Mouse (Mus musculus): Measurements from ENCODE around the gene Apeh. TPM values are rescaled to one million over a fixed set of nuclear protein-coding genes. Genes with fewer than 3 reads are reported as not detected.
A peak's percentile ranks its signal among the peaks of the same experiment; 100 is the strongest.

The Apeh gene
- polyA plus RNA-seq, 1 experiment from 2014 or later: 76.5 TPM

- H3K9ac ChIP-seq: no peak overlapping the region
- H3K4me3 ChIP-seq (replicated peaks): no peak overlapping the region
- 90% methylated on average over 3 of the region's 3 CpGs for WGBS
- H3K4me2 ChIP-seq (replicated peaks): no peak overlapping the region
- no peak overlapping the region for H3K27ac ChIP-seq
- no peaks in the 10 kb centered on the region for H3K27me3 ChIP-seq (replicated peaks)
- no peaks in the 10 kb centered on the region for H3K4me1 ChIP-seq (replicated peaks)
- no peak for ATAC-seq
- H3K36me3 ChIP-seq: no peaks in the 10 kb centered on the region
- H3K9me3 ChIP-seq: no peaks in the 10 kb centered on the region
Observed at GRCm38 (mm10) chr9:108132373-108132772, 38.0 kb upstream of the Apeh start.

DNA sequence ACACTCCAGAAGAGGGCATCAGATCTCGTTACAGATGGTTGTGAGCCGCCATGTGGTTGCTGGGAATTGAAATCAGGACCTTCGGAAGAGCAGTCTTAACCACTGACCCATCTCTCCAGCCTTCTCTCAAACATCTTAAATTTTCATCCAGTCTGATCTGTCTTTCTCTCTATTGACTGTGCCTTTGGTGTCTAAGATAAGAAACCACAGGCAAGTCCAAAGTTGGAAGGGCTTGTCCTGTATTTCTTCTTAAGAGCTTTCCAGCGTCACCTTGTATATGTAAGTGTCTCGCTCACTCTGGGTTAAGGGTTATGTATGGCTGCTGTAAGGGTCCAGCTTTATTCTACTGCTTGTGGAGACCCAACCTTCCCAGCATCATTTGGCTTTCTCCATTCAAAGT is 37.1 kb upstream of the Apeh start:
- no peaks in the 10 kb centered on the region for H3K27me3 ChIP-seq (replicated peaks)
- H3K9me3 ChIP-seq: no peaks in the 10 kb centered on the region
- H3K4me1 ChIP-seq (replicated peaks): peaks cover under 1% of the 10 kb centered on the region; the same call in 1 of the 2 replicates
- WGBS: 85% methylated on average over 5 of the region's 5 CpGs
- no peak for ATAC-seq
- H3K4me3 ChIP-seq (replicated peaks): no peak overlapping the region
- H3K4me2 ChIP-seq (replicated peaks): no peak overlapping the region
- H3K27ac ChIP-seq: no peak overlapping the region
- no peaks in the 10 kb centered on the region for H3K36me3 ChIP-seq
- H3K9ac ChIP-seq: no peak overlapping the region

- H3K27me3 ChIP-seq (replicated peaks): no peaks in the 10 kb centered on the region
- no peak overlapping the region for H3K9ac ChIP-seq
- H3K36me3 ChIP-seq: no peaks in the 10 kb centered on the region
- no peak for ATAC-seq
- peaks cover 6% of the 10 kb centered on the region; the same call in 1 of the 2 replicates for H3K4me1 ChIP-seq (replicated peaks)
- 77% methylated on average over 13 of the region's 13 CpGs for WGBS
- no peak overlapping the region for H3K4me2 ChIP-seq (replicated peaks)
- H3K27ac ChIP-seq: no peak overlapping the region
- H3K4me3 ChIP-seq (replicated peaks): no peak overlapping the region
- no peaks in the 10 kb centered on the region for H3K9me3 ChIP-seq
Observed at GRCm38 (mm10) chr9:108129042-108129948, 34.9 kb upstream of the Apeh start.

DNA sequence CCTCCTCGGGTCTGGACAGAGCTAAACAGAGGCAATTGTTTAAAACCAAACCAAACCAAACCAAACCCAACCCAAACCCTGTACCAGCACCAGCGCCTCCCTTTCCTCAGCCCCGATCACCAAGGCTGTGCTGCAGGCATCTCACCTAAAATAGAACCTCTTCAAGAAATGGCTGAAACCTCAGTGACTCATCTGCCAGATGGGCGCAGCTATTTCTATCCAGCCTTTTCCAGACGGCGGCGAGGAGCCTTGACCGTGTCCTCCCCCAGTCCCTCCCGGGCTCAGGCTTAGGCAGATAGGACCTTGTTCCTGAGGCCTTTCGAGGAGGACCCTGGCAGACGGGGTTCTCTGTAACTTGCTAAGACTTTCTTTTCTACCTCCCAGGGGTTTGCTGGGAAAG is 33.8 kb upstream of the Apeh start:
- no peaks in the 10 kb centered on the region for H3K9me3 ChIP-seq
- 84% methylated on average over 11 of the region's 11 CpGs for WGBS
- peaks cover 6% of the 10 kb centered on the region; the same call in 1 of the 2 replicates for H3K4me1 ChIP-seq (replicated peaks)
- H3K36me3 ChIP-seq: no peaks in the 10 kb centered on the region
- no peak overlapping the region for H3K27ac ChIP-seq
- no peak for ATAC-seq
- H3K4me3 ChIP-seq (replicated peaks): no peak overlapping the region
- no peak overlapping the region for H3K9ac ChIP-seq
- H3K4me2 ChIP-seq (replicated peaks): no peak overlapping the region
- H3K27me3 ChIP-seq (replicated peaks): no peaks in the 10 kb centered on the region

DNA sequence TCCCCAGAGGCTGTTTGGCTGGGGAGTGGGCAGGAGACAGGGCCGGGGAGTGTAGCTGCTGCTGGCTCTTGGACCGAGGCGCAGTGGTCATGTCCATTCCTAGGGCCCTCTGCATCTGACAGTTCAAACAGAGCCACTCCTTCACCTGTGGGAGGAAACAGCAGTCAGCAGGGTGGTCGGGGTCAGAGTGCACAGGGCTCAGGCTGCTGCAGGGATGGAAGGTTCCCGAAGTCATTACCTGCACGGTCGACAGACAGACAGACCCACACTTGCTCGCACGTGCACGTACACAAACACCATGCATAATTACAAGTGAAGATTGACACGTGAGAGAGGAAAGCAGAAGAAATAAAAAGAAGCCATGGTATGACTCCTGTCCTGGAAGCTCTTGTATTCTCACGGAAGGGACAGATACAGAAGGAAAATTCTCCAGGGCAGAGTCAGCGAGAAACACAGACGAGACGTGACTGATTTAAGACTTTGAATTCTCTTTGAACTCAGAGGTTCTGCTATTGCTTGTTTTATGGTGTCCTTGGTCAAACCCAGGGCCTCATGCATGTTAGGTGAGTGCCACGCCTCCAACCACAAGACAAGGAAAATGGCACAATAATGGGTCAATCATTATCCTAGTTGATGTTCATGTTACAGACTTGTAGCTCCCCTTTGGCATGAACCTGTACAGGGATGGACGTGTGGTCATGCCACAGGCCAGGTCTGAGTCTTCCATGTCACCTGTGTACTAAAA is 32.2 kb upstream of the Apeh start:
- peaks cover 6% of the 10 kb centered on the region; the same call in 1 of the 2 replicates for H3K4me1 ChIP-seq (replicated peaks)
- no peaks in the 10 kb centered on the region for H3K36me3 ChIP-seq
- H3K4me2 ChIP-seq (replicated peaks): peak overlapping the region; percentile 41
- ATAC-seq: peak; percentile 74
- H3K27ac ChIP-seq: peak overlapping the region; percentile 85
- H3K27me3 ChIP-seq (replicated peaks): no peaks in the 10 kb centered on the region
- H3K9ac ChIP-seq: peak overlapping the region; percentile 21; the same call in 1 of the 2 replicates
- WGBS: 50% methylated on average over 17 of the region's 17 CpGs
- H3K9me3 ChIP-seq: no peaks in the 10 kb centered on the region
- H3K4me3 ChIP-seq (replicated peaks): no peak overlapping the region

DNA sequence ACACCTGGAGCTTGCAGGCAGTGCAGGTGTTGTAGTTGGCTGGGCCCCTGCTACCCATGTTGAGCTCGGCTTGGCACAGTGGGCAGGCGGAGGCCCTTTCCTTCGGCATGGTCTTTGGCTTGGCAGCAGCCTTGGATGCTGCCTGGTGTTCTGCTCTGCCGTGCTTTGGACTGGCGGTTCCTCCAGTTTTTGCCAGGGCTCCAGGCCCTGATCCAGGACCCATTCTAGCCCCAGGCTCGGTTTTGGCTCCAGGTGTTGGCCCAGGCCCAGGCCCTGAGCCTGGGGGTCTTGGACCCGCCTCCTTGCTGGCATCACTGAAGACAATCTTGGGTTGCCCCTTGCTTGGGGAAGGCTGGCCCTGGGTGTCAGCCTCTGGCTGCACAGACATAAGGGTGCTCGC is 31.3 kb upstream of the Apeh start:
- H3K36me3 ChIP-seq: no peaks in the 10 kb centered on the region
- H3K9me3 ChIP-seq: no peaks in the 10 kb centered on the region
- peaks cover 7% of the 10 kb centered on the region for H3K4me1 ChIP-seq (replicated peaks)
- H3K4me3 ChIP-seq (replicated peaks): no peak overlapping the region
- H3K4me2 ChIP-seq (replicated peaks): peak overlapping the region; percentile 41; the same call in 1 of the 2 replicates
- H3K27me3 ChIP-seq (replicated peaks): no peaks in the 10 kb centered on the region
- no peak overlapping the region for H3K9ac ChIP-seq
- H3K27ac ChIP-seq: peak overlapping the region; percentile 85
- no peak for ATAC-seq
- 90% methylated on average over 8 of the region's 8 CpGs for WGBS

GRCm38 (mm10) chr9:108123916-108124315 is 29.5 kb upstream of the Apeh start:
- Histone ChIP-seq H3K9me3 (no peaks in the 10 kb centered on the region), H3K9ac (no peak overlapping the region), H3K4me1 (replicated peaks) (peaks cover 23% of the 10 kb centered on the region), H3K27ac (no peak overlapping the region), H3K4me3 (replicated peaks) (no peak overlapping the region), H3K36me3 (no peaks in the 10 kb centered on the region), H3K4me2 (replicated peaks) (no peak overlapping the region), H3K27me3 (replicated peaks) (no peaks in the 10 kb centered on the region)
- no peak for ATAC-seq
- WGBS: 74% methylated on average over 4 of the region's 4 CpGs

DNA sequence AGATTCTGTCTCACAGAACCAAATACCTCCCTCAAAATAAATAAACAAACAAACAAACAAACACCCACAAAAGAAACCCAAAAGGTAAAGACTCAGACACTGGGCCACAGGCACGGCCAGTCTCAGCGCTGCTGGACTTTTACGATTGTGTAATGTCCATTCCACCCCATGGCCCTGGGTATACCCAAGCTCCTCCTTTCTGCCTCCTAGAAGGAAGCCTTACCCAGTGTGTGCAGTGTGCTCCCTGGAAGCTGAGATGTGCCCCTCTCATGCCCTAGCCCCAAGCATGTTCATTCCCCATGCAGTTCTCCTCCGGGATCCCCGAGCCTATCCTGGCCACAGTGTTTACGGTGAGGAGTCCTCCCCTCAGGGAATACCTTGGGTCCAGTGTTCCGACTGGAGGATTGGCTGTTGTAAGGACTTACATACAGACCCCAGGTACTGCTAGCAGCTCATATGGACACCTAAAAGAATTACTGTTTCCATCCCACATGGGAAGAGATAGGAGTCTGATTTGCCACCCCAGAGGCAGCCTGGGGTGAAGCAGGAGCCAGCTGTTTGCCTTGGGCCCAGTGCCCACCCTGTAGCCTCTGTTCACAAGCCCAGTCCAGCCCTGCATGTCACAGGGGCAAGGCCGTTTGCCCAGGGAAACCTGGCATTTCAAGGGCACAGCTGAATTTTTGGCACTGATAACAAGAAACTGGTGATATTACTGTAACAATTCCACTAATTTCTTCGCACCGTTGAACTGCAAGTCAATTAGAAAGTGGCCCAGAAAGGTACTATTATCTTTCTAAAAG is 27.0 kb upstream of the Apeh start:
- no peak overlapping the region for H3K4me3 ChIP-seq (replicated peaks)
- no peak overlapping the region for H3K4me2 ChIP-seq (replicated peaks)
- WGBS: 85% methylated on average over 10 of the region's 10 CpGs
- H3K9ac ChIP-seq: no peak overlapping the region
- H3K27ac ChIP-seq: no peak overlapping the region
- H3K4me1 ChIP-seq (replicated peaks): peaks cover 25% of the 10 kb centered on the region
- H3K9me3 ChIP-seq: no peaks in the 10 kb centered on the region
- no peak for ATAC-seq
- H3K36me3 ChIP-seq: no peaks in the 10 kb centered on the region
- H3K27me3 ChIP-seq (replicated peaks): no peaks in the 10 kb centered on the region

DNA sequence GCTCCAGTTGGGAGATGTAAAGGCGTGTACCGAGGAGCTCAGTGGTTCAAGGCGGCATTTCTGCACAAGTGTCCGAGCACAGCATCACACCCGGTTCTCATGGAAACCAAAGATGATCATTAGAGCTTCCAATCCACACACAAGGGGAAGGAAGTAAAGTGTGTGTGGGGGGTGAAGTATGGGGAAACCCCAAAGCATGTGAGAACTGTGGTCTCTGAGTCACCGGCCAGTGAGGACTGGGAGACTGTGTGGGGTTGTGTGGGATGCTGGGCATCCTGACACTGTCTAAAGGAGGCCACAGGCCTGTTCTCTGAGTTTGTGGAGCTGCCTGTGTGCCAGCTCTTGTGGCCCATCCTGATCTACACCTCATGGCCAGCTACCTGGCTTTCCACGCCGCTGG is 26.3 kb upstream of the Apeh start:
- no peaks in the 10 kb centered on the region for H3K27me3 ChIP-seq (replicated peaks)
- H3K36me3 ChIP-seq: 0 out of 2 replicates have a peak, but pooled peaks cover 3% of the 10 kb centered on the region
- H3K9me3 ChIP-seq: no peaks in the 10 kb centered on the region
- no peak overlapping the region for H3K4me3 ChIP-seq (replicated peaks)
- no peak overlapping the region for H3K4me2 ChIP-seq (replicated peaks)
- peak overlapping the region; percentile 78 for H3K27ac ChIP-seq
- WGBS: 90% methylated on average over 8 of the region's 8 CpGs
- no peak overlapping the region for H3K9ac ChIP-seq
- H3K4me1 ChIP-seq (replicated peaks): peaks cover 21% of the 10 kb centered on the region
- no peak for ATAC-seq

DNA sequence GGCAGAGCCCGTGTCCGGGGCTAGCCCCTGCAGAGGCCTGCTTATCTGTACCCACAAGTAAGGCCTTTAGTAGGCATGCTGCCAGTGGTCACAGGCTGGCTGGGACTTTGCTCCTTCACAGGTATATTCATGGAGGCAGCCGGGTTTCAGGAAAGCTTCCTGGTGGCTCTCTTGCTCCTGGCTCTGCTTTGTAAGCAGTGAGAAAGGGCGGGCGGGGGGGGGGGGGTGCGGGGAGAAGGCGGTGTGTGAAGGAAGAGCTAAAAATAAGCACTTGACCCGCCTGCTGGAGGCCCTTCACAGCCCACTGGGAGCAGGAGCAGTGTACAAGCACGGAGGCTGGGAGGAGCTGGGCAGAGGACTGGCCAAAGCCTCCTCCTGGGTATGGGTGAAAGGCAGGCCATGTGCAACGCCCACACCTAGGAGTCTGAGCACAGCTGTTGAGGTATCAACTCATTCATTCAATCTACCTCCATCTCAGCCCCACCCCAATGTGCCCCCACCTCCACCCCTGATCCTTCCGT is 25.5 kb upstream of the Apeh start:
- H3K9ac ChIP-seq: no peak overlapping the region
- no peaks in the 10 kb centered on the region for H3K27me3 ChIP-seq (replicated peaks)
- H3K4me1 ChIP-seq (replicated peaks): peaks cover 21% of the 10 kb centered on the region
- ATAC-seq: peak; percentile 91
- peak overlapping the region; percentile 78 for H3K27ac ChIP-seq
- H3K4me2 ChIP-seq (replicated peaks): peak overlapping the region; percentile 2; the same call in 1 of the 2 replicates
- 0 out of 2 replicates have a peak, but pooled peaks cover 3% of the 10 kb centered on the region for H3K36me3 ChIP-seq
- 25% methylated on average over 8 of the region's 11 CpGs for WGBS
- H3K4me3 ChIP-seq (replicated peaks): no peak overlapping the region
- H3K9me3 ChIP-seq: no peaks in the 10 kb centered on the region

GRCm38 (mm10) chr9:108117143-108117542 is 22.7 kb upstream of the Apeh start:
- 0 out of 2 replicates have a peak, but pooled peaks cover 3% of the 10 kb centered on the region for H3K36me3 ChIP-seq
- no peaks in the 10 kb centered on the region; the same call in 1 of the 2 replicates for H3K27me3 ChIP-seq (replicated peaks)
- H3K27ac ChIP-seq: peak overlapping the region; percentile 32; the same call in 1 of the 2 replicates
- H3K4me2 ChIP-seq (replicated peaks): no peak overlapping the region
- peaks cover 21% of the 10 kb centered on the region for H3K4me1 ChIP-seq (replicated peaks)
- no peak overlapping the region for H3K4me3 ChIP-seq (replicated peaks)
- WGBS: 49% methylated on average over 4 of the region's 4 CpGs
- ATAC-seq: no peak
- no peak overlapping the region for H3K9ac ChIP-seq
- no peaks in the 10 kb centered on the region for H3K9me3 ChIP-seq
